Mouse (Mus musculus): Measurements from ENCODE around the gene Snph.

DNA sequence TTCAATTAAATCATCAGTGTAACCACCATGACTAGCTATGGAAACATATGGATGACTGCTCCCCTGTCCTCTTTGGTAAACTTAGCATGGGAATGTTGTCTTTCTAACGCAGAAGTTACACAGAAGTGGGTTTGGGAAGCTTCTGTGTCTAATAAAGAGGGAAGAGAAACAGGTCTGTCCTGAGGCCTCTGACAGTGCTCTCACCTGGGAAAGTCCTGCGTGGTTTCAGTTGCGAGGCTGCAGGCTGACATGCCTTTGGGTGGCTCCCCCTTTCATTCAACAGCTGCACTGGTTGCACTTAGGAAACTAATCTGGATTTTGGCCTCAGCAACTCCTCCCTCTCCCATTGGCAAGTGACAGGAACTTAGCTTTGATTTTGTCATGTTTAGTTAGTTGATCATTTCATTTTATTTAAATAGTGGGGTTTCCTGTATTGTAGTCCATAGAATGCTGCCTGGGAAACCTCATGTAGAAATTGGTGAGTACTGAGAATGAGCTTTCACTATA is 82.7 kb downstream of the Snph start:
- TF ChIP-seq CTCF (IDR thresholded peaks at IDR 0.05; ENCODE audit: low read depth): no peak
- no peak for TF ChIP-seq EP300 (IDR thresholded peaks at IDR 0.05; ENCODE audit: low read depth)
